Mouse (Mus musculus) frontal cortex, adult 2 months (tissue): ENCODE results near the gene Vmn1r126. TPM values are rescaled to one million over a fixed set of nuclear protein-coding genes. Genes with fewer than 3 reads are reported as not detected.
"Not testable (repeated sequence)": the region's sequence is repeated elsewhere in the genome, so short reads cannot be mapped to it uniquely, and the experiment has no call there.

ENCODE experiments used
- DNase-seq, 2 experiments: peaks; one replicate each; pipeline ENCODE4 v3.0.0; 2022; ENCODE audit warnings: low spot score in 1 of 2; ENCODE audit errors: extremely low spot score in 1 of 2
- polyA plus RNA-seq: library from polyadenylated mRNA; depleted of rRNA; stranded (reverse); fragments of >200 nt; gene quantifications from 2 replicates; pipeline ENCODE4 v1.2.3, GENCODE M21; 2012; rRNA removed

Vmn1r126 gene
- not detected in 2 replicates for polyA plus RNA-seq

DNA sequence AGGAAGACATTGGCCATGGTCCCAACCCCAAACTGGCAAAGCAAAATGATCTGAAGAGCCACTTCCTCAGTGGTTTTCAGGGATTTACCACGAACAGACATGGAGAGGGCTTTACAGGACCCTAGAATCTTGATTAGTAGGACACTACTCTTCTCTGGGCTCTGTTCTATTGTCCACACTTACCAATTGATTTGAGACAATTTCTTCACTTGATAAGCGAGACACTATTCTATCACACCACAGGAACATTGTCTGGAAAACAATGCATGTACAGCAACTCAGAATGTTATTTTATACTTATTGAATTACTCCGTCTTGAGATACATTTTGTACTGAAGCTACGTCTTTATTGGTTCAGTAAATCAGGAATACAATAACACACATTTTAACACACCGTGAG, at the start of gene Vmn1r126:
Vmn1r126 (minus strand) TSS at position 101 of the 400 bp plus-strand sequence.
- not testable (repeated sequence) for DNase-seq

- not testable (repeated sequence) for DNase-seq
These were observed 47.8 kb upstream of the Vmn1r126 start, which contains the start of gene Vmn1r128 for GRCm38 (mm10) chr7:21349073-21349472. Vmn1r128 (plus strand) TSS chr7:21349373.

DNA sequence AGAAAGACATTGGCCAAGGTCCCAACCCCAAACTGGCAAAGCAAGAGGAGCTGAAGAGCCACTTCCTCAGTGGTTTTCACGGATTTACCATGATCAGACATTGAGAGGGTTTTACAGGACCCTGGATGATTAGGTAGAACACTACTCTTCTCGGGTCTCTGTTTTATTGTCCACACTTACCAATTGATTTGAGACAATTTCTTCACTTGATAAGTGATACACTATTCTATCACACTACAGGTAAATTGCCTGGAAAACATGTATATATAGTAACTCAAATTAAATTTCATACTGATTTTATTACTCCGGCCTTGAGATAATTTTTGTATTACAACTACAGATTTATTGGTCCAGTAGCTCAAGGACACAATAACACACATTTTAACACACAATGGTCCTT, 18.5 kb upstream of the Vmn1r126 start, which contains the start of gene Vmn1r127:
Vmn1r127 (minus strand) TSS at position 101 of the 400 bp plus-strand sequence.
- DNase-seq: not testable (repeated sequence)

GRCm38 (mm10) chr7:21271879-21272278, 29.4 kb downstream of the Vmn1r126 start, which contains the start of gene Vmn1r125:
Vmn1r125 (plus strand) TSS chr7:21272179.
- DNase-seq: not testable (repeated sequence)

- not testable (repeated sequence) for DNase-seq
These were observed 40.8 kb downstream of the Vmn1r126 start, which contains the start of gene Vmn1r124 for GRCm38 (mm10) chr7:21260517-21260916. Vmn1r124 (minus strand) TSS chr7:21260617.

Other genes starting within 250 kb of the Vmn1r126 start
- gene Vmn1r120, start 247.7 kb downstream of the Vmn1r126 start, polyA plus RNA-seq: not detected in 2 replicates
- not detected in 2 replicates for gene Vmn1r121, start 203.0 kb downstream of the Vmn1r126 start, polyA plus RNA-seq
- gene Vmn1r122, start 167.3 kb downstream of the Vmn1r126 start, polyA plus RNA-seq: not detected in 2 replicates
- not detected in 2 replicates for gene Vmn1r123, start 139.3 kb downstream of the Vmn1r126 start, polyA plus RNA-seq
- not detected in 2 replicates for gene Gm5157, start 111.0 kb downstream of the Vmn1r126 start, polyA plus RNA-seq
- gene Vmn1r124, start 40.9 kb downstream of the Vmn1r126 start, polyA plus RNA-seq: not detected in 2 replicates
- gene Vmn1r125, start 29.3 kb downstream of the Vmn1r126 start, polyA plus RNA-seq: not detected in 2 replicates
- gene Vmn1r127, start 18.4 kb upstream of the Vmn1r126 start, polyA plus RNA-seq: not detected in 2 replicates
- gene Vmn1r128, start 47.9 kb upstream of the Vmn1r126 start, polyA plus RNA-seq: not detected in 2 replicates
- gene Vmn1r129, start 59.8 kb upstream of the Vmn1r126 start, polyA plus RNA-seq: not detected in 2 replicates
- gene Gm6882, start 131.3 kb upstream of the Vmn1r126 start, polyA plus RNA-seq: not detected in 2 replicates
- gene Vmn1r130, start 210.3 kb upstream of the Vmn1r126 start, polyA plus RNA-seq: not detected in 2 replicates
- gene Vmn1r131, start 244.6 kb upstream of the Vmn1r126 start, polyA plus RNA-seq: not detected in 2 replicates